In the genomic region with DNA sequence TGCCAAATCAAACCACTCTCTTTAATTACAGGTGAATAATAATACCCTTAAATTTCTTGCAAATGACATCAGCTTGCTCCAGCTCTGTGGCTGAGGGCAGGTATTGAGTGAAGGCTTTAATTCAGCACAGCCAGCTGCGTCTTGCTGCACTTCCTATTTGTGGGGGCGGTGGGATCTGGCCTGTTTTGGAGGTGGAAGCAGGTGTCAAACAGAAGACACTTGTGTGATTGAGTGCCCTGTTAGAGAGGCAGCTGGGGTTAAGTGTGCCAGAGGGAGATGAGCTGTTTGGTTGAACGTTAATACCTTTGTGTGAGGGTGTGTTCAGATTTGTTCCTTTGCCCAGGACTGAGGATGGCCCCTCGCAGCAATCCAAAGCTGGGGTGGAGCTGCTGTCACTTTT, we compare ENCODE assay signal across 18 mouse cellular contexts.
A peak's percentile ranks its signal among the peaks of the same experiment; 100 is the strongest.
DNase-seq lines count a peak whose midpoint lies in the region; ATAC-seq and TF ChIP-seq lines count a peak whose summit lies in the region.
"Had no signal": no experiment of that assay in that cellular context is flagged by ENCODE, and none has a peak within 500 bp of the region (broad histone marks: within the 10 kb centered on the region; RNA-seq: fewer than 3 reads in every experiment).

No protein-coding gene starts in this region.

- no peaks in the 10 kb centered on the region for H3K4me1 ChIP-seq in neural tube, embryonic 14.5 days (ENCODE audit: control insufficient read depth, insufficient read depth, low read length)
- H3K4me1 ChIP-seq in embryonic facial prominence, embryonic 15.5 days, result peaks cover 8% of the 10 kb centered on the region; the same call in 1 of the 2 replicates
- H3K4me1 ChIP-seq in thymus, adult 2 months (replicated peaks; ENCODE audit: control insufficient read depth, insufficient read depth, low read length), result peaks cover 18% of the 10 kb centered on the region
- H3K4me1 ChIP-seq: heart, embryonic 13.5 days; midbrain, embryonic 10.5 days; neural tube, embryonic 12.5 days had no signal

- H3K4me3 ChIP-seq in neural tube, embryonic 14.5 days (ENCODE audit: low read depth, low read length), result no peak overlapping the region
- H3K4me3 ChIP-seq in embryonic facial prominence, embryonic 15.5 days (replicated peaks), result no peak overlapping the region
- no peak overlapping the region for H3K4me3 ChIP-seq in thymus, adult 2 months (ENCODE audit: control insufficient read depth, insufficient read depth, low read length)
- H3K4me3 ChIP-seq: embryonic facial prominence, embryonic 13.5 days; heart, embryonic 13.5 days; limb, embryonic 15.5 days; midbrain, embryonic 10.5 days; neural tube, embryonic 12.5 days had no signal

- no peaks in the 10 kb centered on the region for H3K36me3 ChIP-seq in neural tube, embryonic 14.5 days (ENCODE audit: control insufficient read depth, insufficient read depth, low read length)
- H3K36me3 ChIP-seq in embryonic facial prominence, embryonic 15.5 days, result no peaks in the 10 kb centered on the region
- no peaks in the 10 kb centered on the region for H3K36me3 ChIP-seq in thymus, adult 2 months (ENCODE audit: control insufficient read depth, insufficient read depth, low read length)
- H3K36me3 ChIP-seq: embryonic facial prominence, embryonic 13.5 days; heart, embryonic 13.5 days; limb, embryonic 15.5 days; midbrain, embryonic 10.5 days; neural tube, embryonic 12.5 days had no signal

- ATAC-seq in neural tube, embryonic 14.5 days (ENCODE audit: low read depth), result peak; percentile 41; the same call in 1 of the 2 replicates
- ATAC-seq in embryonic facial prominence, embryonic 15.5 days (ENCODE audit: insufficient number of reproducible peaks, low FRiP score, low TSS enrichment, low read depth), result 0 out of 2 replicates have a peak, but pooled peaks have one; percentile 51
- ATAC-seq: forebrain, embryonic 16.5 days; intestine, embryonic 16.5 days had no signal

- TF ChIP-seq CTCF in thymus, adult 2 months (IDR thresholded peaks at IDR 0.05; ENCODE audit: borderline replicate concordance, control insufficient read depth, extremely low read depth, insufficient read depth, low read length, poor library complexity), result no peak

- no peak for TF ChIP-seq POLR2A in thymus, adult 2 months (IDR thresholded peaks at IDR 0.05; ENCODE audit: control insufficient read depth, extremely low read depth, insufficient read depth, low read length, poor library complexity)

- no peak overlapping the region for H3K4me2 ChIP-seq in neural tube, embryonic 14.5 days (ENCODE audit: low read depth, low read length)
- no peak overlapping the region for H3K4me2 ChIP-seq in embryonic facial prominence, embryonic 15.5 days (replicated peaks)
- H3K4me2 ChIP-seq: embryonic facial prominence, embryonic 13.5 days; heart, embryonic 13.5 days; hindbrain, embryonic 14.5 days; limb, embryonic 15.5 days; neural tube, embryonic 12.5 days had no signal

- intact Hi-C loops in left cerebral cortex, postnatal 10 days (cut with DNase I), result no loop called here

- DNase-seq in neural tube, embryonic 10.5 days (ENCODE audit: extremely low spot score, low spot score), result no peak
- peak; percentile 64 for DNase-seq in thymus, adult 2 months
- DNase-seq in cerebellum, postnatal 36 days, result no peak
- DNase-seq in lung, postnatal 14 days, result no peak
- DNase-seq in left cerebral cortex, postnatal 10 days (ENCODE audit: extremely low spot score in 1 of 2, low spot score in 2 of 2), result no peak
- DNase-seq: cerebellum, adult 9-10 months; kidney, postnatal 36 days; lung, postnatal 36 days had no signal

- H3K27ac ChIP-seq in neural tube, embryonic 14.5 days (ENCODE audit: low read depth, low read length), result no peak overlapping the region
- no peak overlapping the region for H3K27ac ChIP-seq in embryonic facial prominence, embryonic 15.5 days (replicated peaks)
- H3K27ac ChIP-seq in thymus, adult 2 months (ENCODE audit: control insufficient read depth, insufficient read depth, low read length), result peak overlapping the region; percentile 21
- H3K27ac ChIP-seq: embryonic facial prominence, embryonic 13.5 days; heart, embryonic 13.5 days; hindbrain, embryonic 14.5 days; limb, embryonic 15.5 days; midbrain, embryonic 10.5 days; neural tube, embryonic 12.5 days had no signal

- 32% methylated on average over 4 of the region's 4 CpGs for WGBS in neural tube, embryonic 14.5 days
- 30% methylated on average over 4 of the region's 4 CpGs for WGBS in embryonic facial prominence, embryonic 15.5 days
- WGBS in thymus, adult 2 months, result 6% methylated on average over 4 of the region's 4 CpGs

- H3K27me3 ChIP-seq in neural tube, embryonic 14.5 days (ENCODE audit: control insufficient read depth, insufficient read depth, low read length), result no peaks in the 10 kb centered on the region
- H3K27me3 ChIP-seq in embryonic facial prominence, embryonic 15.5 days, result no peaks in the 10 kb centered on the region
- H3K27me3 ChIP-seq in thymus, adult 2 months (ENCODE audit: control insufficient read depth, insufficient read depth, low read length), result no peaks in the 10 kb centered on the region
- H3K27me3 ChIP-seq: embryonic facial prominence, embryonic 13.5 days; heart, embryonic 13.5 days; limb, embryonic 15.5 days; neural tube, embryonic 12.5 days had no signal

- H3K9ac ChIP-seq in neural tube, embryonic 14.5 days (replicated peaks; ENCODE audit: low read depth, low read length), result no peak overlapping the region
- no peak overlapping the region for H3K9ac ChIP-seq in embryonic facial prominence, embryonic 15.5 days
- H3K9ac ChIP-seq: embryonic facial prominence, embryonic 13.5 days; heart, embryonic 13.5 days; hindbrain, embryonic 14.5 days; limb, embryonic 15.5 days; neural tube, embryonic 12.5 days had no signal

- H3K9me3 ChIP-seq in neural tube, embryonic 14.5 days (ENCODE audit: control insufficient read depth, low read length), result no peaks in the 10 kb centered on the region
- H3K9me3 ChIP-seq in embryonic facial prominence, embryonic 15.5 days (replicated peaks), result no peaks in the 10 kb centered on the region
- H3K9me3 ChIP-seq: embryonic facial prominence, embryonic 13.5 days; heart, embryonic 13.5 days; limb, embryonic 15.5 days; midbrain, embryonic 10.5 days; neural tube, embryonic 12.5 days had no signal
